Mouse (Mus musculus) yolk sac, embryonic 10.5 days (tissue): ENCODE results near the gene Slc22a18.
"Not testable (repeated sequence)": the region's sequence is repeated elsewhere in the genome, so short reads cannot be mapped to it uniquely, and the experiment has no call there.

Experiments
- DNase-seq: peaks from one replicate; pipeline ENCODE4 v3.0.0-alpha.2; 2017; ENCODE audit warnings: low spot score

Slc22a18 gene

GRCm38 (mm10) chr7:143505411-143505810 lies 31.9 kb downstream of the Slc22a18 start:
- DNase-seq = no peak

GRCm38 (mm10) chr7:143505823-143506222 lies 32.3 kb downstream of the Slc22a18 start:
- peak; percentile 62 for DNase-seq

DNA sequence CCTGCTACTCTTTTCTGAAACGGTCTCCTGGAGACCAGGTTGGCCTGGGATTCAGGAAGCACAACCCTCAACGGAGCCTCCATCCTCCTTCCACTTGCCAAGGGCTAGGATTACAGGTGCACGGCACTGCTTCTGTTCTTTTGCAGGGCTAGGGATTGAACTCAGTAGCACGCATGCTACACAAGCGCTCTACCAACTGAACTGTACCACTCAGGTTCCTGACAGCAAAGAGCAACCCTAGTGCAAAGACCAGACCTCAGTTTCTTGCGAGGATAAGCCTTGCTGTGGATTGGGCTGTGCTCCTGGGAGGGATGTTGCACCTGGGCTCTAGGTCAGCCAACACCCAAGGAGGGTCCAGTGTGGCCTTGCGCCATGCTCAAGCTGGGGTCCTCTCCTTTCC lies 32.7 kb downstream of the Slc22a18 start:
- DNase-seq = no peak

GRCm38 (mm10) chr7:143506675-143507074 lies 33.1 kb downstream of the Slc22a18 start:
- DNase-seq = no peak

DNA sequence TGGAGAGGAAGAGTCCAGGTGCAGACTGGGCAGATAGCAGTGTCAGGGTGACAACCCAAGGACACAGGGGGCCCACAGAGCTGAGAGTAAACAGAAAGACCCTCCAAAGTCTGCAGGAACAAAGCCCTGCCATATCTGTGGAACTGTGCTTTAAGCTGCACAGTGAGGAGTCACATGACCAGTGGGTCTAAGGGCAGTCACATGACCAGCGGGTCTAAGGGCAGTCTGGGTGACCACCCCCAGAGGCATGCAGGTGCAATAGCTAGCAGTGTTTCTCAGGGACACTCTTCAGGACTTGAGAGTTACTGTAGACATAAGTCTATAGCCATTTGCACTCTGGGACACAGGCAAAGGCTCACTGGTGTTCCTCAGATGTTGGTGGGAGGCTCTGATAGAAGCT lies 36.0 kb downstream of the Slc22a18 start:
- peak; percentile 42 for DNase-seq

DNA sequence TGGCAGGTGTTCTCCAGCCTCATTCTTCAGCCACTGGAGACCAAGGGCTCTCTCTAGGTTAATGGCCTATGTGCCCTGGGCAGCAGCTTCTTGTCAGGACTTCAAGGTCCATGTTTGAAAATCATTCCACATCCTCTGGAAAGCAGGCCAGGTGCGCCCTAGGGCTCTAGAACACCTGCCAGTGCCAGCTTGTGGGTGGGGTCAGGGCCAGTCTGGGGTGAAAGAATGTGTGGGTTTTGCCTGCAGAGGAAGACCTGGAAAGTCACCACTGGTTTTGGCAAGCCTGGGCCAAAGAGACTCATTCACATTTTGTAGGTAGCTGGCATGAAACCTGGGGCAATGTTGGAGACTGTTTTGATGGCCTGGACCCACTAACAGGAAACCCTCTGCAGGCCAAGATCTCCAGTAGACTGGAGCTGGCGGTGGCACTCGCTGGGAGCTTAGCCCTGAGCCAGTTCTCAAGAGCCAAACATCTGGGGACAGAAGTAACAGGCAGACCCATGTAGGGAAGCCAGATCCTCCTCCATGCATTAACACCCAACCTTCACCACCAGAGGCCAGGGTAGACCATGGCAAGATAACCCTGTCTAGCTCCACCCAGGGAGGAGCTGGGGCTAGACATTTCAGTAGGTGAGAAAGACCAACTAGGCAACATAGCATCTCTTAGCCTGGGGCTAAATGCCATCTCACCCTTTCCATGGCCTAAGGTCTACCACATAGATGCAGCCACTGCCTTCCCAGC lies 37.2 kb downstream of the Slc22a18 start:
- DNase-seq = no peak

DNA sequence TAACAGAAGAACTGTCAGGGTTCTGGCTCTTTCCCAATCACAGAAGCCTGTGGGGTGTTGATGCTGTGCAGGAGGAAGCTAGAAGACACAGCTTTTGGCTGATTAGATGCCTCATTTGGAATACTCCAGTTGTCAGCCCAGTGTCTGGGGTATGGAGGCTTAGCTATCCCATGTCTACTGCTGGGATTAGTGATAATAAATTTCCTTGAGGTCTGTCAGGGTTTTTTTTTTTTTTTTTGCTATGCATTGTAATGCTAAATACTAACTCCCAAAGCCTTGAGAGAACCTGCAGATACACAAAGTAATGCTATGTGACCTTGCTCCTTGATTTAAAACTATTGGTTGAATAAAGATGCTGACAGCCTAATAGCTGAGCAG lies 37.8 kb downstream of the Slc22a18 start:
- no peak for DNase-seq

DNA sequence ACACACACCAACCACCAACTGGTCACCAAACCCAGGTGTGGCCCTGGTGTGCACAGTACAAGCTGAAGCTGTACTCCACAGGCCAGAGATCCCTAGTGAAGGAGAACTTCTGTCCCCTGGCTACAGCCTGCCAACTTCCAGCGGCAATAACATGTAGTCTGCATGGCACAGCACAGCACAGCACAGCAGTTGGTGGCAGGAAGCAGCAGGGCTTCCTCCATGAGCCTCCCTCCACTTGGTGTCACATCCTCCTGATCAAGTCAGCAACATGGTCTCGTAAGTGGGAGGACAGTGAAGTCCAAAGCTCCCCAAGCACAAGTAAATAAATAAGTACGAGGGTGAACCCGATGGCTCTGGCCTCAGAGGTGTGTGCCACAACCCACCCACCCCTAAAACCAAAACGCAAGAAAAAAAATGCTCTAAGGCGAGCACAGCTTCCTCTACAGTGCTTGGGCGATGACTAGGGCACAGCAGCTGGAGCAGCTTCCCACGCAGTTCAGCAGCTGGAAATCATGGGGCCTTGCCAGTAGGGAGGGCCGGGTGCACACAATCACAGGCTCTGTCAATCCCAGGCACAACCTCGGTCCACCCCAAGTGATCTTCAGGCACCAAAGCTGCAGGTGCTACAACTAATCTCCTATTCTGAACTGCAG lies 40.4 kb downstream of the Slc22a18 start:
- DNase-seq = no peak

DNA sequence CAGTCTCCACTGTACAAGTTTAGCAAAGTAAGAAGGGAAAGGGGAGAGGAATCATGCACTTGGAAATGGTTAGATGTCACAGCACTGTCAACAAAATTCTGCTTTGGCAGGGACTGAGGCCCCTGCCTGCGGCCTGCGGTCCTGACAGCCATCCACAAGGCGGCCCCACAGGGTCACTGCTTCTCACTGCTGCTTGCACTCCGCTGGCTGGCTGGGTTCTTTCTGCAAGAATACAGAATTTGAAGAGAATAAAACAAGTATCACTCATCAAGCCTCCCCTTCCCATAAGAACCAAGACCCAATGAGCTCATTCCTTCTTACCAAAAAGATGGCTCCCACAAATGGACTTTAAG lies 40.9 kb downstream of the Slc22a18 start:
- no peak for DNase-seq

- DNase-seq = no peak
Measured at GRCm38 (mm10) chr7:143519333-143519732, 45.8 kb downstream of the Slc22a18 start.

DNA sequence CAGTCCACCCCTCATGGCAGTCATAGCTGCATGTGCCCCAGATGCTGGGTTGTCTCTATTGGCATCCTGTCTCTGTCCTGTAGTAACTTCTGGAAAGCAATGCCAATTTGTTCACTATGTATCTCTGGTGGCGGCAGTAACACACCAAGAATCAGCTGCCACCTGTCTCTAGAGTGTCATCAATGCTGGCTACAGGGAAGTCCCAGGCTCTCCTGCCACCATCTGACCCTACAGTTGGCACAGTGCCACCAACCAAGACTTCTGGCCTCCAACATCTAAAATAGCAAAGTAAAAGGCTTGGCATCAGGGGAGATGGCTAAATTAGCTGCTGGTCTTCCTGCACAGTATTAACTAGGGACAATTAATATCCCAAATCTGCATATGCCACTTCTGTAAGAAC lies 58.9 kb downstream of the Slc22a18 start:
- no peak for DNase-seq

GRCm38 (mm10) chr7:143533284-143533683 lies 59.7 kb downstream of the Slc22a18 start:
- DNase-seq = no peak

DNA sequence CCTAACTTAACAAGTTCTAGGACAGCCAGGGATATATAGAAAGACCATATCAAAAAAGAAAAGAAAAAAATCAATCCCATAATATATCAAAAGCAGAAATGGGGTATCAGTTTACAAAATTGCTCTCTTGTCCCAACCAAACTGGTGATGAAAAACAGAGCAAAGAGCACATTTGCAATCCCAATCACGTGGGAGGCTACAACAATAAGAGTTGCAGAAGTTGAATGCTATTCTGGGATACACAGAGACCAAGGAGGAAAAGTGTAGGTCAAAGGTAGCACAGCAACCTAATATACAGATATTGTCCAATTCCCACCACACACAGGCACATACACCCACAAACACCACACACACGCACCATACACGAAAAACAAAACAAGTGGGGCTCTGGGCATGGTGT lies 62.7 kb downstream of the Slc22a18 start:
- DNase-seq = no peak

- not testable (repeated sequence) for DNase-seq
Measured at GRCm38 (mm10) chr7:143538229-143538628, 64.7 kb downstream of the Slc22a18 start.

- DNase-seq = no peak
Measured at GRCm38 (mm10) chr7:143538671-143539070, 65.1 kb downstream of the Slc22a18 start.

- no peak for DNase-seq
Measured at GRCm38 (mm10) chr7:143544368-143544767, 70.8 kb downstream of the Slc22a18 start.

- DNase-seq = no peak
Measured at GRCm38 (mm10) chr7:143546554-143546953, 73.0 kb downstream of the Slc22a18 start.

- DNase-seq = no peak
Measured at GRCm38 (mm10) chr7:143548231-143548961, 74.9 kb downstream of the Slc22a18 start.
